Mouse (Mus musculus) ovary, postnatal 10 days (tissue): ENCODE results near the gene Pygl.
"Not testable (repeated sequence)": the region's sequence is repeated elsewhere in the genome, so short reads cannot be mapped to it uniquely, and the experiment has no call there.

Source experiments
- DNase-seq: peaks from one replicate; pipeline ENCODE4 v3.0.0; 2022; ENCODE audit warnings: low spot score

Pygl gene

GRCm38 (mm10) chr12:70227121-70227932 lies 4.0 kb downstream of the Pygl start:
- DNase-seq = peak; percentile 66

- DNase-seq = peak; percentile 5
Observed at GRCm38 (mm10) chr12:70226655-70227054, 4.6 kb downstream of the Pygl start.

- no peak for DNase-seq
Observed at GRCm38 (mm10) chr12:70223331-70223730, 8.0 kb downstream of the Pygl start.

- DNase-seq = no peak
Observed at GRCm38 (mm10) chr12:70221425-70221824, 9.9 kb downstream of the Pygl start.

- no peak for DNase-seq
Observed at GRCm38 (mm10) chr12:70218795-70219540, 12.3 kb downstream of the Pygl start.

- DNase-seq = no peak
Observed at GRCm38 (mm10) chr12:70216229-70216800, 15.0 kb downstream of the Pygl start.

GRCm38 (mm10) chr12:70214281-70214680 lies 17.0 kb downstream of the Pygl start:
- no peak for DNase-seq

- DNase-seq = no peak
Observed at GRCm38 (mm10) chr12:70213601-70214000, 17.7 kb downstream of the Pygl start.

GRCm38 (mm10) chr12:70212501-70212900 lies 18.8 kb downstream of the Pygl start:
- no peak for DNase-seq

- DNase-seq = no peak
Observed at GRCm38 (mm10) chr12:70208214-70208613, 23.1 kb downstream of the Pygl start.

- DNase-seq = no peak
Observed at GRCm38 (mm10) chr12:70204433-70204832, 26.9 kb downstream of the Pygl start.

GRCm38 (mm10) chr12:70201926-70202529 lies 29.3 kb downstream of the Pygl start:
- DNase-seq = no peak

GRCm38 (mm10) chr12:70196341-70196740 lies 34.9 kb downstream of the Pygl start:
- no peak for DNase-seq

GRCm38 (mm10) chr12:70195426-70195825 lies 35.9 kb downstream of the Pygl start:
- no peak for DNase-seq

GRCm38 (mm10) chr12:70192267-70192727 lies 39.0 kb downstream of the Pygl start:
- no peak for DNase-seq

GRCm38 (mm10) chr12:70184173-70184783 lies 47.0 kb downstream of the Pygl start:
- DNase-seq = no peak

- DNase-seq = not testable (repeated sequence)
Observed at GRCm38 (mm10) chr12:70183507-70183906, 47.8 kb downstream of the Pygl start.

GRCm38 (mm10) chr12:70169969-70170368 lies 61.3 kb downstream of the Pygl start:
- DNase-seq = no peak

GRCm38 (mm10) chr12:70167950-70168349 lies 63.3 kb downstream of the Pygl start:
- DNase-seq = no peak

GRCm38 (mm10) chr12:70164741-70165140 lies 66.5 kb downstream of the Pygl start:
- DNase-seq = no peak

- no peak for DNase-seq
Observed at GRCm38 (mm10) chr12:70161057-70161456, 70.2 kb downstream of the Pygl start.
